Mouse (Mus musculus) gonadal fat pad, adult 2 months (tissue): ENCODE data around the gene Prep. TPM values are rescaled to one million over a fixed set of nuclear protein-coding genes. Genes with fewer than 3 reads are reported as not detected.

Experiments used
- DNase-seq: peaks from one replicate; pipeline ENCODE4 v3.0.0-alpha.2; 2012; ENCODE audit warnings: low read depth
- polyA plus RNA-seq: library from polyadenylated mRNA; depleted of rRNA; stranded (reverse); fragments of >200 nt; gene quantifications from 2 replicates; pipeline ENCODE4 v1.2.3, GENCODE M21; 2012; rRNA removed

Gene Prep
- polyA plus RNA-seq, 1 experiment, result 8.1 TPM

DNA sequence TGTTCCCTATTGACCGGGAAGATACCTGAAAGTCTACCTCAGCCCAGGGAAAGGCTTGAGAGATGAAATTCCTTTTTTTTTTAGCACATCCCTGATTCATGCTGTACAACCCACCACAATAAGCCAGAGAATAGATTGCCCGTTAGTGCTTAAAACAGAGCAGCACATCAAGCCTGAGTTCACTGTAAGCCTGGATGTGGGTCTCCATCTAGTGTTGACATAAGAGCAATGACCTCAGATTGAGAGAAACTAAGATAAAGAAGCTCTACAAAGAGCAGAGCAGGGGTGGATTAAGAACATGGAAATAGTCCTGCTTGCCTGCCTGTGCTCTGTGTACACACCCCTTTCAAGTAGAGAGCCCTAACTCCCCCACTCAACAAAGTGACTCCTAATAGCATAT, 118.5 kb downstream of the Prep start:
- DNase-seq, result no peak

- no peak for DNase-seq
These were observed 126.6 kb downstream of the Prep start for GRCm38 (mm10) chr10:45193330-45194310.

DNA sequence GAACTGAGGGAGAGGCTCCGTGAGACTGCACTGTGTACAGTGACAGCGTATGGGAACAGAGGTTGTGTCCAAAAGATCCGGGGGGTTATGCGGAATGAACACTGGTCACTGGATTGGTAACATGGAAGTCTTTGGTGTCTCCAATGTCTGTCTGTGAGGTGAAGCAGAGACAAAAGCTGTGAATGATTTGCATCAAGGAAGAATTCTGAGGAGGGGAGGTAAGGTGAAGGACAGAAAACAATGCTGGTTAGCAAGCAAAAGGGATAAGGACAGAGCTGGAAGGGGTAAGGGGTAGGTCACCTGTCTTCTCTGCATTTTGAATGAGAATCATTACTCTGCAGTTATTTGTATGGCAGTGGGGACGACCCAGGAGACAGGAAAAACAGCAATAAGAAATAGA, 127.5 kb downstream of the Prep start:
- no peak for DNase-seq

DNA sequence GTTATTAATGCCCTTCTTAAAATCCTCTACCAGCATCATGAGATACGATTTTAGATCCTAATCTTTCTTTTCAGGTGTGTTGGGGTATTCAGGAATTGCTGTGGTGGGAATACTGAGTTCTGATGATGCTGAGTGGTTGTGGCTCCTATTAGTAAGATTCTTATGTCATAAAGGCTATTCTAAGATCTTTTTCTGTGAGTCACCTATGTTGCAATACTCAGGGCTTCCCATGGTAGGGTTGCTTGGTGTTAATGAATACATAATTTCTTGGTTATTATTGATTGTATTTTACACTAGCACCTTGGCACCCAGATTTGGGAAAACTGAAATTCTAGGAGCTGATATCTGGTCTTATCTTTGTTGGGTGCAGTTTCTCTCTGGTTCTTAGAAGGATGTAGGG, 137.6 kb downstream of the Prep start:
- DNase-seq, result no peak

- DNase-seq, result no peak
These were observed 143.2 kb downstream of the Prep start for GRCm38 (mm10) chr10:45210201-45210600.

DNA sequence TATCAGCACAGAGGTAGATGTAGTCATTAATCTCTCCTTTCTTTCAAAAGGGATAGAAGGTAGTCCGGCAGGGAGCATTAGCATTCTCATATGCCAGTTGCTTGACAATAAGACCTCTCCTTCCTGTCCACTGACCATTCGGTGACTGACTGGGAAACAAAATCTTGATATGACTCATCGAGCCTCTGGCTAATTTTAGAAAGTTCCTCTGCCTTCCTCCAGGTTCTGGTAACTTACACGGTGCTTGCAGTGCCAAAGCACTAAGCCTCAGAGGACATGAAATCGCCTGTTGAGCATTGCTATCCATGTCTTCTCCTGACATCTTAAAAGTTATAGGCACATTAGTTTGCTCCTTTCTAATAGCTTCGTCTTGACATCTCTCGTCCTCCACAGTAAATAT, 149.7 kb downstream of the Prep start:
- DNase-seq, result no peak

Other genes with a start within 250 kb of the Prep start
- gene Popdc3, start 110.9 kb downstream of the Prep start, polyA plus RNA-seq, result 0.72 and 1.1 TPM in 2 replicates